Mouse (Mus musculus): ENCODE measurements around the gene Flcn.
"Not testable (repeated sequence)": the region's sequence is repeated elsewhere in the genome, so short reads cannot be mapped to it uniquely, and the experiment has no call there.

Flcn gene

DNA sequence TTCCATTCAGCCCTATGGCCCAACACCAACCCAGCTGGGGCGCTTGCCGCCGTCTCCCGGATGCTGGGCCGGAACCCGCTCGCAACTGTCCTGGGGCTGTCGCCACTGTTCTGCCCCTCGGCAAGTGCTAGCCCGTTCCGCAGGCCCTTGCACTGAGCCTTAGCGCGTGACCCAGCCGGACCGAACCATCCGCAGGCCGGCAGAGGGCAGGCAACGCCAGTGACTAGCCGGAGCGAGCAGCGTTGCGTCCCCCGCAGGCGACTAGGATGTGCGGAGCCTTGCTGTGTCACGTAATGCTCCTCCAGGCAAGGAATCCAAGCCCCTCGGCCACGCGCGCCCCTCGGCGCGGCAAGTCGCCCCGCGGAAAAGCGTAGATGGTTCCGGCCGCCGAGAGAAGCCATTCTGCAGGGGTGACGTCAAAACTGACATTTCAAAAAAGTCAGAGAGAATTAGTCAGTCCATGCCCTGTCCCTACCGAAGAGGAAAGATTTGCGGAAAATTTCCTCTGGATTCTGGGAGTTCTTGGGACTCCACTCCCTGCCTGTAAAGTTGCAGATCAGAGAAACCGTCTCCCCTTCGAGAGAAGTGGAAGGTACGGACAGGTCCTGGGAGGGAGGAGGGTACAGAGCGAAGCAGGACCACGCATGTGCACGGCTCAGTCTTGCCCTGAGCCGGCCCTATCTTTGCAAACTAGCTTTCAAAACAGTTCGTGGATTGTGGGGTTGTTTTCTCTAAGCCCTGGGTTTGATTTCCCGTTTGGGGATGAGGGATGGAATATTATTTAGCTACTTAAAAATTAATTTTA lies at the start of gene Flcn:
Gene Flcn (minus strand): TSS at position 347 of the 805 bp plus-strand sequence.
- DNase-seq (ENCODE audit: low read depth, low spot score) = peak; percentile 86

DNA sequence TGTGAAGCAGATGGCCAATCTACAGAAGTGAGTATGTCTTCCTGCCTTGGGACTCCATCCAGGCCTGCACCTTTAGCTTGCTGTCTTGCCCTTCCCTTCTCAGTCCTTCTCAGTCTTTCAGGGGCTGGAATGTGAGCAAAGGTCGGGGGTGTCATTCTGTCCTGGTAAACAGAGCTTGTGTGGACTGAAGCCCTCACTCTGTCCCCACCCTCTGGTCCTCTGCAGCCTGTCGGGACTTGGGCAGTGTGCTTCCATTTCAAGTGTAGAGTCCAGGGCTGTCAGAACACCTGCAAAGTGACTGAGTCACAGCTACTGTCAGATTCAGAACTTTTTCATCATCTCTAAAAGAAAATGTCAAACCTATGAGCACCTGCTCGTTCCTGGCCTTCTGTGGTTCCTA lies 43.0 kb upstream of the Flcn start:
- no peak for DNase-seq (ENCODE audit: low read depth, low spot score)

DNA sequence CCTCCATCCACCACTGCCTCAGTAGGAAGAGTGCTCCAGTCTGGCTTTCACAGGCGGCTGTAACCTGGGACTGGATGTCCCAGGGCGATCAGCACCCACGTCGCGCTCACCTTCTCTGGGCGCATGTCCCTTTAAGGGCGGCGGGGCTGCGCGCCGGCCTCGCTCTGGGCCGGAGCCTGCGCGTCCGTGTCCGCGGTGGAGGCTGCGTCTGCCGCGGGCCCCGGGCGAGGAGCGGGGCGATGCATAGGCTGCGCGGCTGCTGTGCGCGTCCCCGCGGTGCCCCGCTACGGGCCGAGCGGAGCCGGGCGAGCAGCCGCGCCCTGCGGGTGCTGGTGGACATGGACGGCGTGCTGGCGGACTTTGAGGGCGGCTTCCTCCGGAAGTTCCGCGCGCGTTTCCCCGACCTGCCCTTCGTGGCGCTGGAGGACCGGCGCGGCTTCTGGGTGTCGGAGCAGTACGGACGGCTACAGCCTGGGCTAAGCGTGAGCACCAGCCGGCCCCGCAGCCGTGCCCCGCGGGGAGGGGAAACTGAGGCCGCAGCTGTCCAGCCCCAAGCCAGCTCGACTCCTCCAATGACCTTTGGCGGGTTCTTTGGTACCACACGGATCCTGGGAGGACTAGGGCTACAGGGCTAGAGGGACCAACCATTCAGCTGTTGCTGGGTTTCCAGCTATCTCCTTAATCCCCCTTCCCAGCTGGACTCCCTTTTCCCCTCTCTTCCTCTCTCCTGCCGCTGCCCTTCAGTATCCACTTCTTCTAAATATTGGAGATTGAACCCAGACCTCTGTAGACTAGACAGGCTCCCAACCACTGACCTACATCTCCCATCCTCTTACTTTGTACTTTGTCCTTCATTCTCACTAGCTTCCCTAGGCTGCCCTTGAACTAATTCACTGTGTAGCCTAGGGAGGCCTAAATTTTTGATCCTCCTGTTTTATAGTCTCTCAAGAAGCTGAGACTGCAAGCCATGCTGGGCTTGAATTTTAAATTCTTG lies 38.4 kb upstream of the Flcn start:
- peak; percentile 56 for DNase-seq (ENCODE audit: low read depth, low spot score)

DNA sequence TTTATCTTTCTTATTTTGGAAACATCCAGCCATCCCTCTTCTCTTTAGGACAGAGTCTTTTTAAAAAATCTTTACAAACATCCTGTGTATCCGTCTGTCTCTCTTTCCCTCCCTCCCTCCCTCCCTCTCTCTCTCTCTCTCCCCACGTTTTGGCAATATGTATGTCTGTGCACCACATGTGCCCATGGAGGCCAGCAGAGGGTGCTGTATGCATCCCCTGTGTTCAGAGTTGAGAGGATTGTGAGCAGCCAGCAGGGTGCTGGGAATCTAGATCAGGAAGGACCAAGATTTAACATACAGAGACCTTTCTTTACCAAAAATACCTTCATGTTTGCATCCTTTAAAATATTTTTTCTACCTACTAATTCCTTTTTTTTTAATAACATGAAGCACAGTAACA lies 37.3 kb upstream of the Flcn start:
- DNase-seq (ENCODE audit: low read depth, low spot score) = peak; percentile 30

DNA sequence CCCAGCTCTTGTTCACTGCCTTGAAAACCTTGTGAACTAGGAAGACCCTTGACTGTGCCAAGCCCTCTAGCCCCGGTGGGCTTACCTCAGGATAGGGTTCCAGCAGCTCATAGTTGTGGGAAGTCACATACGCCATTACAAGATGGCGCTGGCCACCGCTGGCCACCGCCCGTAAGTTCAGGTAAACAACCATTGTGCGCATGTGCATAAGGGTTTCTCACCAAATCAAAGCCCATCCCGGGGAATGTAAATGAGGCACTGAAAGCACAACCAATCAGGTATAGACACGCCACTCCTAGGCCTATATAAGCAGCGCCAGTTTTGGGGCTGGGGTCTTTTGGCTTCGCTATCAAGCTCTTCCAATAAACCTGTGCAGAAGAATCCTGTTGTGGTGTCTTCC lies 36.5 kb upstream of the Flcn start:
- DNase-seq (ENCODE audit: low read depth, low spot score) = no peak

DNA sequence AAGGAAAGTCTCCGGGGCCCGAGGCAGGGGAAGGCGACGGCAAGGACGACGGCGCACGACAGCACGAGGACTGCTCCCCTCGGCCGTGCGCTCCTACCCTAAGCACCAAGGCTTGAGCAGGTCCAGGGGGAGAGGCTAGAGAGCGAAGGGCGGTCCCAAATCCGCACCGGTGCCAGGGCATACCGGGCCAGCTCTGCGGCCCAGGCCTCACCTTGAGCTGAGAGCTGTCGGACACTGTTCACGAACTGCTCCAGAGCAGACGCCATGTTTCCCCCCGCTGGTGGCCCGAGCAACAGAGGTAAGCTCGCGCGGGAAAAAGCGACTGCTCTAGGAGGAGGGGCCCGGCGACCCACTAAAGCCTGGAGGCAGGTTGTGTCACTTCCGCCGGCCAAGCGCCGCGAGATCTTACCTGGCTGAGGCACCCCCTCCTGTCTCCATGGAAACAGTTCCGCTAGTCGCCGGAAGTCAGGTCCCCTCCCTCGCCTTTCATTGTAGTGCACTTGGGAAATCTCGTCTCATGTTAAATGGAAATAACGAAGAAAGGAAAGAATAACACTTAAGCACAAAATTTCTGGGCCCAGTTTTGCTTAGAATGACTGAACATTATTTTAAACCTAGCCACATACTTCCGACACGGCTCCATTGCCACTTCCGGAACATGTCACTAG lies 29.8 kb upstream of the Flcn start, which contains the start of gene Cops3:
Gene Cops3 (minus strand): TSS at position 380 of the 668 bp plus-strand sequence.
- DNase-seq (ENCODE audit: low read depth, low spot score) = peak; percentile 96

DNA sequence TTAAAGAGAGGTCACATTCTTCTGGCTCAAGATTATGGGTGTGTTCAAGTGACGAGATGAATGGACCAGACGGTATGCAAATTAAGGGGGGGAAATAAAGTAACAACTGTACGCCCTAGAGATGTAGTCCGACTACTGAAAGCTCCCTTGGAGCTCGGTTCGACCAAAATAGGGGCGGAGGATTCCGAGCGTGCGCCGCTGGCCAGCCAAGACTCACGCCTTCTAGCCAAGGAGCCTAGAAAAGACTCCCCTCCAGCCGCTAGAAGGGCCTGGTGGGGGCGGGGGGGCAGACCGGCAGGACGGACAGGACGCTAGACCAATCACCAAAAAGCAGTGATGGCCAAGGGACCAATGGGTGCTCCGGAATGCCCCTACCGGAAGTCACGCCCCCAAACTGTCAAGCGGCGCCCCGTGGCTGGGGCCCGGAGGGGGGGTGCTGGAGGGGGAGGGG lies 29.2 kb upstream of the Flcn start, which contains the start of gene Nt5m:
Gene Nt5m (plus strand): TSS at position 440 of the 451 bp plus-strand sequence.
- peak; percentile 95 for DNase-seq (ENCODE audit: low read depth, low spot score)

DNA sequence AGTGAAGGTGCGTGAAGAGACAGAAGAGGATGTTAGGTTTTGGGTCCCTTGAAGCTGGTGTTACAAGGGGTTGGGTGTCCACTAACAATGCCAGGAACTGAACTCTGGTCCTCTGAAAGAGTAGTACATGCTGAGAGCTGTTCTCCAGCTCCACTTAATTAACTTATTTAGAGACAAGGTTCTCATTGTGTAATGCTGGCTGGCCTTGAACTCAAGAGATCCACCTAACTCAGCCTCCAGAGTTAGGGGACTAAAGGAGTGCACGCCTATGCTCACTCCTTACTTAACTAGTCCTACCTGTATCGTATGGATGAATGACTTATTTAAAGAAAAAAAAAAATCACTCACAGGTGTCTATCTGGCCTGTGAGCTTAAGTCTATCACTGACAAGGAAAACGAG lies 28.6 kb upstream of the Flcn start:
- DNase-seq (ENCODE audit: low read depth, low spot score) = no peak

DNA sequence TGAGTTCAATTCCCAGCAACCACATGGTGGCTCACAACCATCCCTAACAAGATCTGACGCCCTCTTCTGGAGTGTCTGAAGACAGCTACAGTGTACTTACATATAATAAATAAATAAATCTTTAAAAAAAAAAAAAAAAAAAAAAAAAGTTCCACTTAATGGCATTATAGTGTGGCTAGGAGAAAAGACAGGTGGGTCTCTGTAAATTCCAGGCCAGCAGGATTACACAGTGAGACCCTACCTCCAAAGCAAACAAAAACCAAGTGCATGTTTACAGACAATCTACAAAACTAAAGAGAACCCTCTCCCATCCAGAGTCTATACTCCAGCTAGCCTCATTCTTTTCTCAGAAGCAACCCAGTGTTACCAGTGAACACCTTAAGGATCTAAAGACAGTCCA lies 28.0 kb upstream of the Flcn start:
- DNase-seq (ENCODE audit: low read depth, low spot score) = not testable (repeated sequence)

DNA sequence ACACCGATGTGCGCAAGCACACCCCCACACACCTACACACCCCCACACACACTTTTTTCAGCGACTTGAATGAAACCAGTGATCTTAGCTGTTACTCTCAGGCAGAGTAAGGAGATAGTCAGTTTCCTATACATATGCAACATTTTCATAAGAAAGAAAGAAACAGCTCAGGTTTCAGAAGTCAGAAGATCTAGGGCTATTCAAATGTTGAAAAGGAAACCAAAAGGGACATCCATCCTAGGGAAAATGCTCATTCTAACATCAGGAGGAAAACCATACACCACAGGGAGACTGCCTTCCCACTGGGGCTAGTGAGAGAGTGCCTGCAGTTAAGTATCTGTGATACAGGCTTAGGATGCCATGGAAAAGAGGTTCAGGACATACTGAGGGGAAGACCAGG lies 11.8 kb upstream of the Flcn start:
- DNase-seq (ENCODE audit: low read depth, low spot score) = no peak

DNA sequence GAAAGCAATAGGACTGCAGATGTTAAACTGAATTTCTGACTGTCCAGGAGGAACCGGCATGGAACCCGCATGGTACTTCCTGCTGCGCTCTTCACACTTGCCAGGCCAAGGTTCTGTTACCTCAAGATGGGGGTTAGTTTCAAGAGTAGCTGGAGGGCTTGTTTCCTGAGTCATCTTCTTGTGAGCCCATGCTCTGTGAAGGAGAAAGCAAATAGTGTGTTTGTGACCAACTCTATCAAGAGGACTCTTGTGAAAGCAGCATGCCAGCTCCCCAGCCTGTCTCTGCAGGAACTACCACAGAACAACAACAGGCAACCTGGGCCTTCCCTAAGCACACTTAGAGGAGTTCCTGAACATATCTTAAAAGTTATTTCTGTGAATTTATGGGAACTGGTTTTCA lies 8.1 kb upstream of the Flcn start:
- DNase-seq (ENCODE audit: low read depth, low spot score) = no peak

DNA sequence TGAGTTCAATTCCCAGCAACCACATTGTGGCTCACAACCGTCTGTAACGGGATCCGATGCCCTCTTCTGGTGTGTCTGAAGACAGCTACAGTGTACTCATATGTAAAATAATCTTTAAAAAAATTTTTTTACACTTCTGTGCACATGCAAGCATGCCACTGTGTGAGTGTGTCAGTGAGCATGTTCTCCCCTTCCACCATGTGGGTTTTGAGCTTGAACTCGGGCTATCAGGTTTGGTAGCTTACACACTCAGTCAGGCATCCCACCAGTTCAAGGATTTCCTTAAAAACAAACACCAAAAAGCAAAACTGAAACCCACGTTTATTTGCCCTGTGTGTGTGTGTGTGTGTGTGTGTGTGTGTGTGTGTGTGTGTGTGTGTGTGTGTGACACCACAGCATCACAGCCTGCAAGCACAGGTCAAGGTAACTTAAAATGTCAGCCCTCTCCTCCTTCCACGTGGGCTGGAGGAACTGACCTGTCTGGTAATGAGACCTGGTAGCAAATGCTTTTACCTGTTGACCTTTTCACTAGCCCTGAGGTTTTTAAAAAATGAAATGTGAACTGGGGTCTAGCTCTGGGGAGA lies 5.8 kb upstream of the Flcn start:
- DNase-seq (ENCODE audit: low read depth, low spot score) = no peak

DNA sequence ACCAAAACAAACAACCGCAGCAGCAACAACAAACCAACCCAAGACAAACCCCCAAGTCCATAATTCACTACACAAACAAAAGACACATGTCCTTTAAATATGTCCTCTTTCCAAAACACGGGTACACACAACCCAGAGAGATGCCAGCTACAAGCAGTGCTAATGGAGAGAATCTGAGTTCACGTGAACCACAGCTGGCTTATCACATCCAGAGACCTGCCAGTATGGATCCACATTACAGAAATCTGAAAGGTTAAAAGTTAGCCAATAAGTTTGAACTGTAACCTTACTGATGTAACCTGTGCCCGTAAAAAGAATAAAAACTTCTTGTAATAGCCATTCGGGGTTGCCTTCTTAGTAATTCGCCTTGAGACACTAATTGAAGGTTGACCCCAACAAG lies 5.1 kb upstream of the Flcn start:
- no peak for DNase-seq (ENCODE audit: low read depth, low spot score)

DNA sequence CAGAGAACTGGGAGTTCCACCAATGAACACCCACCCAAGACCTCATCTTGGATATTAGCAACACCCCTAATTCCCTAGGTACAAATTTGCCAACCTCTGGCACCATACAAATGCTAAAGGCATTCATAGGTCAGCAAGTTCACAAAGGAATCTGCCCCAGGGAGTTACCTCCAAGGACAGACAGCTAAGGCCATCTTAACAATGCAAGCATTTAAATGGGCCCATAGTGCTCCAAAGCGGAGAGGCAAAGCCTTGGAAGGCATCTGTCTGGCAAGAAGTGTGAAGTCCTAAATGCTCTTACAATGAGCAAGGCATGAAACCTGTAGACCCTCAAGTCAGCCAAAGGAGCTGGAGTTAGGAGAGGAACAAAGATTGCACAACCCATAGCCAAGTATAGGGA lies 4.5 kb upstream of the Flcn start:
- no peak for DNase-seq (ENCODE audit: low read depth, low spot score)

DNA sequence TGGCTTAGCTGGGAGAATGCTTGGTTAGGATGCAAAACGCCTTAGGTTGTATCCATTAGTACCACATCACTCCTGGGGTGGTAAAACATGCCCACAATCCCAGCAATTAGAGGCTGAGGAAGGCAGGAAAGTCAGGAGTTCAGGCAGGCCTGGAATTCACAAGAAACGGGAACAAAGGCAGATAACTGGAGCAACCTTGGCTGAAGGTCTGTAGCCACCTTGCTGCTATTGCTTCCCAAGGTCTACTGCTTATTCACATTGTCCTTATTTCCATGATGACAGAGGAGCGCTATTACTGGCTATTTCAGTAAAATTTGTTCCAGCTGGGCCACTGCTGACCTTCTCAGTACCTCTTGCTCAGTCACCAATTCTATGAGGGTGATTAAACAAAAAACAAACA lies 3.5 kb upstream of the Flcn start:
- no peak for DNase-seq (ENCODE audit: low read depth, low spot score)

DNA sequence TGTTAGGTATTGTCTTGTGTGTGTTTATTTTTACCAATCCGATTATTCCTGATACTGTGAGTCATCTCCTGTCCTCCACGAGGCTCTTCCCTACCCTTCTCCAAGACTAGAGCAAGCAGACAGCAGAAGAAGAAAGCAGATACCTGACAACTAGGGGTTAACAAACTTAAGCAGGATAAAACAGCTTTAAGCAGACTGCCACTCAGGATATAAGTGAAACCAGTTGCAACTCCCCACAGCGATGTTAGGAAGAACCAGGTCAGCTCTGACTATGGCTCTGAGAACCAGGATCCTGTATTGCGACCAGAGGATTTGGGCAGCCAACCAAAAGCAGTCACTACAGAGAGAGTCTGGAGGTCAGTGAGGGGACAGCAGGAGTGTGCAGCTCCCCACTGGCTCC lies 1.4 kb upstream of the Flcn start:
- no peak for DNase-seq (ENCODE audit: low read depth, low spot score)

DNA sequence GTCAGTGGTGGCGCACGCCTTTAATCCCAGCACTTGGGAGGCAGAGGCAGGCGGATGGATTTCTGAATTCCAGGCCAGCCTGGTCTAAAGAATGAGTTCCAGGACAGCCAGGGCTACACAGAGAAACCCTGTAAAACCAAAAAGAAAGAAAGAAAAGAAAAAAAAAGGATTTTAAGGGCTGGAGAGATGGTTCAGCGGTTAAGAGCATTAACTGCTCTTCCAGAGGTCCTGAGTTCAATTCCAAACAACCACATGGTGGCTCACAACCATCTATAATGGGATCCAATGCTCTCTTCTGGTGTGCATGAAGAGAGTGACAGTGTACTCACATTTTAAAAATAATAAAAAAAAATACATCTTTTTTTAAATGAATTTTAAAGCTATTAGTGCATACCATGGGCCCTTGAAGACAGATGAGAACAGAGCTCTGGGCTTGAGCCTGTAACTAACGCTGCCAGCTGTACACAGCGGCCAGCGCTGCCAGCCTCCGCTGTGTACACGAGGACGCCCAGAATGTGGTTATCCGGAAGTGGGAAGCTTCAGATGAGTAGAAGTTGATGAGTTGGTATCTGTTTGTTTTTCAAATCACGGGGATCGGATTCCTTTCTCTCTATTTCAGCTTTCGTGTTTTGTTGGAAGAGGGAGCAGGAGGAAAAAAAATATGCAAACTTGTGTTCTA lies 803 bp upstream of the Flcn start:
- DNase-seq (ENCODE audit: low read depth, low spot score) = no peak

DNA sequence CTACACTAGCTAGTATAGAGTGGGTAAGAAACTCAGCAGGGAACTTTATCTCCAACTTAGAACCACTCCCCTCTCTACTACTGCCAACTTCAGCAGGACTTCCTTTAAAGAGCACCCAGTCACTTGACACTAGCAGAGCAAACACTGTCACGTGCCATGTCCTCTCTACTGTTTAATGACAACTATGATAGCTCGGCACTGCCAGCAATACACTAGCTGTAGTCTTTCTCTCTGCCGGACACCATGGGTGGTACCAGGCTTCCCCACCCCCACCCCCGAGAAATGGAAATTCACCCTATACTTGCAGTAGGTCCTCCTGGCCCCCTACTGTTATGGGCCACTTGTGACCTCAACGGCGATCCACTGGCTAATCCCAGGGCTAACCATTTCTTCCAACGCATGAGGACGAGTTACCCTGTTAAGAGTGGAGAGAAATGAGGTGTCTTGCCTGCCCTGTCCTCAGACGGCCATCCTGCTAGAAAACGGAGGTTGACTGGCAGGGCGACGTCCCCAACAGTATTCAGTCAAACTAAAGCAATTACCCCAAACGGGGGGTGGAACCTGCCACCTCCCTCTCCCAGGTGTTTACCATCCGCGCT lies 646 bp downstream of the Flcn start:
- DNase-seq (ENCODE audit: low read depth, low spot score) = peak; percentile 80

DNA sequence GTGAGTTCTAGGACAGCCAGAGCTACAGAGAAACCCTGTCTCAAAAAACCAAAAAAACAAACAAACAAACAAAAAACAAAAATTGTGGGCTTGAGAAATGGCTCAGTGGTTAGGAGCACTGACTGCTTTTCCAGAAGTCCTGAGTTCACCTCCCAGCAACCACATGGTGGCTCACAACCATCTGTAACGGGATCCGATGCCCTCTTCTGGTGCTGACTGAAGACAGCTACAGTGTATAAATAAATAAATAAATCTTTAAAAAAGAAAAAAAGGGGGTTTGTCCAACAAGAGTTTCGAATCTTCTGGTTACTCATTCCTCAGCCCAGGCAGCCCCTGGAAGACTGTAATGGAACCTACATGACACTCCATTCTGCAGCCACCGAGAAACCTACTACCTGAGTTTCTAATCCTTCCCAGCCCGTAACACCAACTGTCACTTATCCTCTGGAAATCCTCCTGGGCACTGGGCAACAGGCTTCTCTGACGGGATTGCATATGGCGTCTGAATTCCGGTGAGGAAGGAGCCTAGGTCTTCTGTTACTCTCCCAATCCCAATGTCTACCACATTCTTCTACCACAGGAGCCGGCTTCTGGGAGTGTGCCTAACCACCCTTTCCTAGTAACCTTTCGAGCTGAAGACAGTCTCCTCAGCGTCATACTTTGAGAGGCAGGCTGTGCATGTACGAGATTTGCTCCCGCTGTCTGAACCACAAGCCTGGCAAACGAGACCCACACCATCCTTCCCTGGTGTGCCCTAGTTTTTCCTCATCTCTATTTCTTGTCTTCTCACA lies 1.5 kb downstream of the Flcn start:
- DNase-seq (ENCODE audit: low read depth, low spot score) = no peak

DNA sequence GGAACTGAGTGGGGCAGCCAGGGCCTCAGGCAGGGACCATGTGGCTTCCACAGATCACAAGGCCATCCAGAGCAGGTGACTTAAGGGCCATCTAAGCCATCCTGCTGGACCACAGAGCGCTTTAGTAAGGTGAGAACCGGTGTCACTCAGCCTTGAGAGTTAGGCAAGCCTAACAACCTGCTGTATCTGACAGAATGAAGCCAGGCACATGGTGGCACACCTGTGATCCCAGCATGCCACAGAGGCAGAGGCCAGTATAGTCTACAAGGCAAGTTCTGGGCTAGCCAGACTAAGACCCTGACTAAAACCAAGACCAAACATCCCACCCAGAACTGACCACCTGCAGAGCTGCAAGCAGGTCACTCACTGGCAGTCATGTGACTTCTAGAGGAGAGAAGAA lies 4.2 kb downstream of the Flcn start:
- peak; percentile 38 for DNase-seq (ENCODE audit: low read depth, low spot score)

All from skeletal muscle tissue, adult 2 months (tissue).